Mouse (Mus musculus) liver (tissue): Measurements from ENCODE around the gene Tecpr2.

ENCODE experiments used
- DNase-seq: peaks from one replicate; pipeline ENCODE4 v3.0.0-alpha.2; 2020; ENCODE audit warnings: mixed read lengths

The Tecpr2 gene

DNA sequence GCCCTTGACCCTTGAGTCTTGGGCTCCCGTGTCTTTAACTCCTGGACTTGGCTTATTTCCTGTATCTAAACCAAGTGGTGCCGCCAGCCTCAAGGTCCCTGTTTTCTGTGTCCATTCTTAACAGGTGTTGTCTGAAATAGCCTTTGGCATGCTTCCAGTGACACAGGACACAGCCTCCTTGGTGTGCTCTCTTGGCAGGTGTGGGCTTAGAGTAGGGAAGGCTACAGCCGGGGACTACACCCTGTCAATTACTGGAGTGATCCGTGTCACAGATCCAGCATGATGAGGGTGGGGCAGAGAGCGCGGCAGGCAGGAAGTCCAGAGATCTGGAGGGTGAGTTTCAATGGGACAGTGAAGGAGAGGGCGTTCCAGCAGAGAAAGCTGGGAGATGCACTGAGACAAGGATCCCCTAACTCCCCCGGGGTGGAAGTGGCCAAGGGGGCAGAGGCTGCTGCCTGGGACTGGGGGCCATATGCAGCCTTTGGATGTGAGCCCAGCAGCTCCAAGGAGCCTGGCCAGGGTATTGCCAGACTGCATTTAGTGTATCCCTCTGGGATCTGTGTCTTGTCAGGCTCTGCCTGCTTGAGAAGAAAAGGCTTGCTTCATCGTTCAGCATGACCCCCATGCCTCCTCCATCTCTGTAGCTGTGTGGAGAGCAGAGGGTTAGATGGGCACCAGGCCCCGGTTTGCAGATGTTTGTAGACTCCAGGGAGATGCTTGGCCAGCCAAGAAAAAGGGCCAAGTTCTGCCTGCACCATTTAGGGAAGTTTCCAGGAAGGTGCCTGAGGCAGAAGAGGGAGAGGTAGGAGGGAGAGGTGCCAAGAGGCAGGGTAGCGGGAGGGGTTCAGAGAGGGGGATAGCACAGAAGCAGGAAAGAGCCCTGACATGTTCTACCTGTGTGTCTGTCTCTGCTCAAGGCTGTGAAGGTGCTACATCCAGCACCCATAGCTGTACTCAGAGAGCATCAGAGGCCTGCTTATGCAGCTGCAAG, 119.7 kb downstream of the Tecpr2 start:
- peak; percentile 33 for DNase-seq

DNA sequence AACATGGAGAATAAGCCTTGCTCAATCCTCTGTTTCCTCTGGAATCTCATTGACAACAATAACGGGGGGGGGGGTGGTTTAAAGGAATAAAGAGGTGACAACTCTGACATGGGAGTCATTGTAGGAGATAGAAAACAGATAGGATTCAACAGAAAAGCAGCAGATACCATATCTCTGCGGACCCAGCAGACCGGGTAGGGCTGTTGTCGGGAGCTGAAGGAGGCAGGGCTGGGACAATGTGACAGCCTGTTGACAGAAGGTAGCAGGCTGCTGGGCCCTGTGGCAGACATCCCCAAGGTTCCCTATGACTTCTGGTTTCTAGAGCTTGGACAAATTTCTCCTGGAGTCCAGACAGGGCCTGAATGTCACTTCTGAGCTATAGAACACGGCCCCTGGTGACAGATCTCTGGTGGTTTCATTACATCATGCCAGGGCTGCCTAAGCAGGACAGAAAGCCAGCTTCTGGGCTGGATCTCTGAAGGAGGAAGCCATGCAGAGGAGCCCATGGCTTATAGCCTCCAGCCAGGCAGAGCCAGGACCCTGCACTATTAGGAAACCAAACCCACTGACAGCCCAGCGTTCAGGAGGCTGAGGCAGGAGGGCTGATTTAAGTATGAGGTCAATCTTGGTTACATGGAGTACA, 120.7 kb downstream of the Tecpr2 start:
- DNase-seq = peak; percentile 65

DNA sequence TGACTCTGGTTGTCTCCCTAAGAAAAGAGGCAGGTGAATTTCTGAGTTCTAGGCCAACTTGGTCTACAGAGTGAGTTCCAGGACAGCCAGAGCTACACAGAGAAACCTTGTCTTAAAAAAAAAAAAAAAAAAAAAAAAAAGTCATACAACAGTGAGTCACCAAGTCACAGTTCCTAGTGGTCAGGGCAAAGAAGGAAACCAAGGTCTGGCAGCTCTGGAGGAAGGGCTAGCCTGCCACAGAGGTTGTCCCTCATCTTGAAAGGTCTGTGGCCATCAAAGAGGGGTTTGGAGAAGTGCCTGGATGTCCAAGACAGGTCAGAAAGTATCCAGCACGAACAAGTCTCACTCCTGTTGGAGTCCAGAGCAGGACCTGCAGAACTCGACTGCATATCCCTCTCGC, 127.7 kb downstream of the Tecpr2 start:
- DNase-seq = no peak

DNA sequence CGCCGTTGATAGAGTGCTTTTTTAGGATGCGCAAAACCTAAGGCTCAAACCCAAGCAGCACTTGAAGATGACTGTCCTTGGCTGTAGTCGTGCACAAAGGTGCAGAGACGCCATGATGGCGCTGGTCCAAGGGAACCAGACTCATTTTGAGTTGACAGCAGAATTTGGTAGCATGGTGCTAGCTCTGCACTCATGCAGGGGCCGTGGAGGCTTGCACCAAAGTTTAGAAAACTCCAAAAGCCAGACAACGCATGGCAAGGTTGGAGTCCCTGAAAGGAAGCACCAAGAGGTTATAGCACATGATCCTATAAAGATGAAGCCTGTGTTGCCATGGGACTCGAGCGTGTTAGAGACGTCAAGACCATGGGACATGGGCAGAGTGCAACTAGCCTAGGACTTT, 129.0 kb downstream of the Tecpr2 start:
- DNase-seq = no peak

DNA sequence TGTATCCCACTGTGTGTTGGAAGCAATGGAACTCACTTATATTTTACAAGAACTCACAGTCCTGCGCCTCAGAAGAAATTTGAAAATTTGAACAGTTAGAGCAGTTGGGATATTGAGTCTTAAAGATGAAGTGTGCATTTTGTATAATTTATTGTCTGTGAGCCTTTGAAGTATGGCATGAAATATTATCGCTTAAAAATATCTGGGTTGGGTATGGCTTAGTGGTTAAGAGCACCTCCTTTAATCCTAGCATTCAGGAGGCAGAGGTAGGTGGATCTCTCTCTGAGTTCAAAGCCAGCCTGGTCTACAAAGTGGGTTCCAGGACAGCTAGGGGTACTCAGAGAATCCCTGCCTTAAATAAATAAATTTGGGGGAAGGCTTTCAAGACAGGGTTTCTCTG, 130.0 kb downstream of the Tecpr2 start:
- DNase-seq = no peak

DNA sequence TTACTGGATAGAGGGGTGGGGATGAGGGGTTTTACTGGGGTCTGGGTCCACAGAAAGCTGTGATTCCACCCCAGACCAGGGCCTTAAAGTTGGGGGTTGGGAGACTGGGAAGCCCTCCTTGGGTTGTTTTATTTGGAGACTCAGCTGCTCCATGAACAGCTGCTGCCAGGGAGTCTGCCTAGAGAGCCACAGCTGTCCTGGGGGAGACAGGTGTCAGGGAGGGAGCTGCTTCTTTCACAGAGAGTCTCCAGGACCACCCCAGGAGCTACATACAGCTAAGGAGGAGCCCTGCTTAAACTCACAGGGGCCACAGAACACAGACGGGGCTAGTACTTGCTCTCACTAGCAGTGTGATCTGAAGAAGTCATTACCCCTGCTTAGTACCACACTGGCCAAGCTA, 132.1 kb downstream of the Tecpr2 start:
- DNase-seq = no peak

DNA sequence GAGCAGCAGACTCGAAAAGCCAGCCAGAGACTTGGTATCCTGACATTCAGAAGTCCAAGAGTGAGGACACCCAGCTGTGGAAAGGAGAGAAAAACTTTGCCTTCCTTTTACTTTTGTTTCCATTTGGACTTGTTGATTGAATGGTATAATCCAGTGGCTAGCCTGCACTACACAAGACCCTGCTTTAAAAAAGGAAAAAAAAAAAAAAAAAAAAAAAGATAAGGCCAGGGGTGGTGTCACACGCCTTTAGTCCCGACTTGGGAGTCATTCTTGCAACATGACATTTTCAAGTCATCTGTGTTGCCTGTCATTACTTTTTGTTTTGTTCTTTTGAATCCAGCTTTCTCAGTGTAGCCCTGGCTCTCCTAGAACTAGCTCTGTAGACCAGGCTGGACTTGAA, 132.5 kb downstream of the Tecpr2 start:
- no peak for DNase-seq
